Mouse (Mus musculus): ENCODE results near the gene Map1b. TPM values are rescaled to one million over a fixed set of nuclear protein-coding genes. Genes with fewer than 3 reads are reported as not detected.

Map1b gene
- polyA plus RNA-seq, 1 experiment from 2014 or later: 665 TPM

DNA sequence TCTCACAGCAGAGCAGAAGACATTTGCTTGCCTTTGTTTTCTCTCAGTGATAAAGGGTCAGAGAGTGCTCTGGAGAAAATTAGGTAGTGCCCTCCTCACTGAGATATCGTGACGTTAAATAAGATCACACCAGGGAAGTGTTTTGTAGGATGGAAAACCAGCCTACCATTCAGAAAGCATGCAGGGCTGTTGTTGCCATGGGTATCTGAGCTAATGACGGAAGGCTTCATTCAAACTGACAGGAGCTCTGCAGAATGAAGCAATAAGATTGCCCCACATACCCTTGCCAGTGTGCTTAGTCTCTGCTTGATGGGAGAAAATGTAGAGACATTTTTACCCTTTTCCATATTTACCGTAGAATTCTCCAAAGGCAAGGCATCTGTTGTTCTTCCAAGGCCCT, 33.7 kb upstream of the Map1b start:
- 61% methylated on average over 4 of the region's 4 CpGs for WGBS
- H3K4me3 ChIP-seq: no peak overlapping the region
- peaks cover 49% of the 10 kb centered on the region for H3K4me1 ChIP-seq
- no peaks in the 10 kb centered on the region for H3K9me3 ChIP-seq (replicated peaks)
- no peak for DNase-seq (ENCODE audit: low spot score)
- H3K27ac ChIP-seq (replicated peaks): peak overlapping the region; percentile 72
- no peaks in the 10 kb centered on the region for H3K36me3 ChIP-seq
- H3K27me3 ChIP-seq (ENCODE audit: low read depth, poor library complexity, severe bottlenecking): no peaks in the 10 kb centered on the region

DNA sequence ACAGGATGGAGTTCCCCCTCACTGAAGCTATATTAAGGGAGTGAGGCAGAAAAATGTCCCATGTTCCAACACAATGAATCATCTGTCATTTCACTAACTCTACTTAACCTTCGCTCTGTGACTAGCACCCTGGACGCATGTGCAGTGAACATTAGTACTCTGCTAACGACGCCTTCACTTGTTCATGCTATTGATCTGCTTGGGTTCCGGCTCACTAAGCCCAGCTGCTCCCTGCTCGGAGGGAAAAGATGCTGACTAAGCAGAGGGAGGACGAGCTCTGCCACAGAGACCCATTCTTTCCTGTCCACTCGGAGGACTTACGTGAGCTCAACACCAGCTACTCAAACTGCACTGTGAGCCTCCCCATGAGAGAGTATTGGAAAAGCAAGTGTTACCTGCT, 33.2 kb upstream of the Map1b start:
- Histone ChIP-seq H3K4me1 (peaks cover 49% of the 10 kb centered on the region), H3K4me3 (no peak overlapping the region), H3K27ac (replicated peaks) (peak overlapping the region; percentile 72), H3K27me3 (ENCODE audit: low read depth, poor library complexity, severe bottlenecking) (no peaks in the 10 kb centered on the region), H3K9me3 (replicated peaks) (no peaks in the 10 kb centered on the region), H3K36me3 (no peaks in the 10 kb centered on the region)
- 42% methylated on average over 9 of the region's 9 CpGs for WGBS
- peak; percentile 48 for DNase-seq (ENCODE audit: low spot score)

DNA sequence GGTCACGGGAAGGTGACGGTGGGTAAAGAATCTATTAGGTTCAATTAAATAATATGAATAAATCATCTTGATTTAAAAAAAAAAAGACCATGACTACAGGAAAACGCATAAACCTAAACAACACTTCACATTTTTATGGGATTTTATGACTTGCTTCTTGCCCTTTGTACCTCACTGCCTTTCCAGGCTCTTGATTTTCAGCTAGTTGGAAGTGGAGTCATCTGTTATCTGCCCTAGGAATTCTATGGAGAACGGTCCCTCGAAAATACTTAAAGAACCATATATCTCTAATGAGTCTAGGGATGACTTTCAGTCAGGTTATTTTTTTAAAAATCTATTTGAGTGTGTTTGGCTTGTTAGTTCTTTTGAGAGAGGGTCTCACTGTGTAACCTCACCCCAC, 30.5 kb upstream of the Map1b start:
- Histone ChIP-seq H3K4me1 (peaks cover 43% of the 10 kb centered on the region), H3K9me3 (replicated peaks) (no peaks in the 10 kb centered on the region), H3K36me3 (no peaks in the 10 kb centered on the region), H3K27me3 (ENCODE audit: low read depth, poor library complexity, severe bottlenecking) (no peaks in the 10 kb centered on the region), H3K4me3 (no peak overlapping the region), H3K27ac (replicated peaks) (no peak overlapping the region)
- DNase-seq (ENCODE audit: low spot score): no peak
- WGBS: 95% methylated on average over 5 of the region's 5 CpGs

DNA sequence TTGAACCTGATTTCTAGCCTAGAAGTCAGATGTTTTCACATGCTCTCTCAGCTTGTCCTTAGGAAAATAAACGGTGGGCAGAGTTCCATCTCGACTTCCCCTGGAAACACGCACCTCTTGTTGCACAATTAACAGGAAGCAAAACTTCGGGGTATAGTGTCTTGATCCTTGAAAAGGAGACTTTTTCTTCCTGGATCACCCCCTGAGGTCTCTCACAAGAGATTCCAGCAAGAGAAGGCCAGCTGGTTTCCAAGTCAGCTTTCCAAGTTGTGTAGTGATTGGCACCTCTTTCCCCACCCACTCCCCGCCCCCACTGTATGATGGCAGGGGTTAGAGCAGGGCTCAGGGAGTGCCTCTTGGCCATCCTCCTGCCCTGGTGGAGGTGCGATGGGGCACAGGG, 28.9 kb upstream of the Map1b start:
- Histone ChIP-seq H3K36me3 (no peaks in the 10 kb centered on the region), H3K27me3 (ENCODE audit: low read depth, poor library complexity, severe bottlenecking) (no peaks in the 10 kb centered on the region), H3K4me3 (no peak overlapping the region), H3K9me3 (replicated peaks) (no peaks in the 10 kb centered on the region), H3K4me1 (peaks cover 42% of the 10 kb centered on the region), H3K27ac (replicated peaks) (no peak overlapping the region)
- WGBS: 70% methylated on average over 6 of the region's 6 CpGs
- DNase-seq (ENCODE audit: low spot score): no peak

DNA sequence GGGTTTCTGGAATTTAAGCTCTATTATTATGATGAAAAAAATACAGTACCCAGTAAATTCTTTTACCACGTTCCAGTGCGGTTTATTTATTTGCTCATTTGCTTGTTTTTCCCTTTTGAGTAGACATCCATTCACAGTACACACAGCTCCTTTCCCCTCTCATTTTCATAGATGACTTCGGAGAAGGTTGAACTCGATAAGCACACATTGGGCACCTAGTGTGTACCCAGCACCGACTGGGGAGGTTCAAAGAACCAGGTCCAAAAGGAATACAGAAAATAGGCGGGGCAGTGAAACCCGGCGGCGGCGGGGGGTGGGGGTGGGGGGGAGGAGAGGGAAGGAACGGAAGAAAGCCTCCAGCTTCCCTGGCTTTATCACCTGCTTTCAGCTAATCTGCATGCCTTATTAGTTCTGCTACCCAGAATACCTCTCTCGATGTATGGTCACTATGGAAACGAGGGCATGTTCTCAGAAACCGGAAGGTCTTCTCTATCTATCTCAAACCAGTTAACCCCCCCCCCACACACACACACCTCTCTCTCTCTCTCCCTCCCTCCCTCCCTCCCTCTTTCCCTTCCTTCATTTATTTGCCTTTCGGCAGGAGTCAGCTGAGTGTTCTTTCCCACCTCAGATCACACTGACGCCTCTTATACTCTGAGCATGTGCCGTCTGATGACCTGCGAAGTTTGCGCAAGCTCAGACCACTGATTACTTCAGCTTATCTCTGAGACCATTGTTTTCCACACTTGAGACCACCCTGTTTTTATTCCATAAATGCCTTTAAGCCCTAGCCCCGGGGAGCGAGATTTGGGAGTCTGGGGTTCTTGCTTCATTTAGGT, 25.3 kb upstream of the Map1b start:
- DNase-seq (ENCODE audit: low spot score): no peak
- Histone ChIP-seq H3K4me3 (peak overlapping the region; percentile 32; the same call in 1 of the 2 replicates), H3K36me3 (no peaks in the 10 kb centered on the region), H3K27ac (replicated peaks) (peak overlapping the region; percentile 49; the same call in 1 of the 2 replicates), H3K4me1 (peaks cover 28% of the 10 kb centered on the region), H3K9me3 (replicated peaks) (no peaks in the 10 kb centered on the region), H3K27me3 (ENCODE audit: low read depth, poor library complexity, severe bottlenecking) (no peaks in the 10 kb centered on the region)
- WGBS: 37% methylated on average over 21 of the region's 21 CpGs

DNA sequence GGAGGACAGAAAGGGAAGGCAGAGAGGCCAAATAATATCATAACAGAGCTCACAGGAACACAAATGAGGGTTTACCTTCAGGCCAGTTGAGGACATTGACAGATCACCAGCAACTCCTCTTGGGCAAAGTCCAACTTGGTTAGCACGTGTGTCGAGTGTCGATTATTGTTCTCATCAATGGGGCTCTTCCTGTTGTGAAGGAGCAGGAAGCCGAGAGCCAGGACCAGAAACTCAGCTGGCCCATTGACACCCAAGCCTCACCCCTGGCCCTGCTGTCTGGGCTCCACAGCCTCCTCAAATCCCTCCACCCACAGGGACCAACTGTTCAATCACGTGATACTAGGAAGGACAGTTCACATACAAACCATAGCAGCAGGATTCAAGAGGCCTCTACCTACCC, 22.9 kb upstream of the Map1b start:
- DNase-seq (ENCODE audit: low spot score): no peak
- no peaks in the 10 kb centered on the region for H3K9me3 ChIP-seq (replicated peaks)
- no peak overlapping the region for H3K27ac ChIP-seq (replicated peaks)
- WGBS: 87% methylated on average over 5 of the region's 5 CpGs
- H3K4me3 ChIP-seq: no peak overlapping the region
- no peaks in the 10 kb centered on the region for H3K36me3 ChIP-seq
- H3K4me1 ChIP-seq: peaks cover 25% of the 10 kb centered on the region
- no peaks in the 10 kb centered on the region for H3K27me3 ChIP-seq (ENCODE audit: low read depth, poor library complexity, severe bottlenecking)

DNA sequence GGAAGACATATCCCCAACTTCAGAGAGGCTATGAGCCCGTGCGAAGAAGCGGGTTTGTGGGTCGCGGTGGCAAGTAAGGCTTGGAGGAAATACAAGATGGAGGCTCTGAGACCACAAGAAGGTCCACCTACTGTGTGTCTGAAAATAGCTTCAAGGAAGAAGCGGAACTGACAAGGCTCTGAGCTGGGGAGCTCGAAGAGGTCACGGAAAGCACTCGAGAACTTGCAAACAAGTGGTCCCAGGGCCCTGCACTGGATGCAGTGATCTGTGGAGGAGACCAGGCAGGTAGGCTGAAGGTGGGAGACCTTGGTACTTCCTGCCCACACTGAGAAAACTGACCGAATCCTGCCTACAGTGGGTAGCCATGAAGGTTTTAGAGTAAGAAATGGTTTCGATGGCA, 22.5 kb upstream of the Map1b start:
- H3K4me1 ChIP-seq: peaks cover 25% of the 10 kb centered on the region
- H3K36me3 ChIP-seq: no peaks in the 10 kb centered on the region
- DNase-seq (ENCODE audit: low spot score): no peak
- WGBS: 97% methylated on average over 11 of the region's 11 CpGs
- no peaks in the 10 kb centered on the region for H3K9me3 ChIP-seq (replicated peaks)
- no peak overlapping the region for H3K4me3 ChIP-seq
- H3K27ac ChIP-seq (replicated peaks): no peak overlapping the region
- no peaks in the 10 kb centered on the region for H3K27me3 ChIP-seq (ENCODE audit: low read depth, poor library complexity, severe bottlenecking)

DNA sequence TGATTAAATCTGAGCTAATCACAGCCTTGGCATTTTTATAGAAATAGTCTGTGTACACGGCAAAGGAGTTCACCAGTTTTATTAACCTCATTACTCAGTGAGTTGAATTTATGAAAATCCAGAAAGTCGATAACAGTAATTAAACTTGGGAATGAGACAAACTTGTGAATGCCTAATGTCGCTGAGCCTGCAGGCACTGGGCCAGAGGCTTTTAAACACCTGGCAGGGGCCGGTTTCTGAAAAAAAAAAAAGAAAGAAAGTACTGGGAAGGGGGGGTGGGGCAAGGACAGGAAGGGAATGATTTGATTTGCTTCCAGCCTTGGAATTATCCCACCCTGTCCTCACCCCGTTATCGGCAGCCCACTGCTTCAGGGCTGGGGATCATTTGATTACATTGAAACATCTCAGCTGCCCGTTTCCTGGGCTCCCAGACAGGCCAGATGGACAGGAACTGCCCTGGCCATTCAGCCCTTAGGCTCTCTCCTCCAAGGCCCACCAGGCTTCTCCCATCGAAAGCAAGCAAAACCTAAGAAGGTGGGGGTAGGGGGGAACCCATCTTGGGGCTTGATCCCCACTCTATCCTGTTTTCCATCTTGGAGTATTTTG, 21.7 kb upstream of the Map1b start:
- WGBS: 51% methylated on average over 8 of the region's 8 CpGs
- no peak for DNase-seq (ENCODE audit: low spot score)
- no peak overlapping the region; the same call in 1 of the 2 replicates for H3K27ac ChIP-seq (replicated peaks)
- H3K4me3 ChIP-seq: no peak overlapping the region
- H3K27me3 ChIP-seq (ENCODE audit: low read depth, poor library complexity, severe bottlenecking): no peaks in the 10 kb centered on the region
- H3K9me3 ChIP-seq (replicated peaks): no peaks in the 10 kb centered on the region
- no peaks in the 10 kb centered on the region for H3K36me3 ChIP-seq
- peaks cover 25% of the 10 kb centered on the region for H3K4me1 ChIP-seq

DNA sequence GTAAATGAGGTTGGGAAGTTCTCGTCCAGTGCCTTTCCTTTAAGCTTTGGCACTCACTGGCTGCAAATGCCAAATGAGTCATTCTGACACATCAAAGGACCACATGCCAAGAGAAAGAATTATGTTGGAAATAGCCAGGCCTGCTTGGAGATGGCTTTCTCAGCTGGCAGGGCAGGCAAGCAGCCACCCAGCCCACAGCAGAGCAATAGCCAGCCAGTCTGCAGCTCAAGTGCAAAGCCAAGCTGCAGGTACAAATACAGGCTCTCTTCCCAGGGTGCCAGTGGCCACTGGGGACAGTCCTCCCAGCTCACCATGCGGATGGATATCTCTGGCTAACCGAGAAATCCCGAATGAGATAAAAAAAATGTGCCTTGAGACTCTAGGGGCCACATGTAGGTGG, 12.1 kb upstream of the Map1b start:
- 75% methylated on average over 4 of the region's 4 CpGs for WGBS
- H3K4me3 ChIP-seq: no peak overlapping the region
- peaks cover 5% of the 10 kb centered on the region; the same call in 1 of the 2 replicates for H3K4me1 ChIP-seq
- no peaks in the 10 kb centered on the region for H3K36me3 ChIP-seq
- H3K27ac ChIP-seq (replicated peaks): 0 out of 2 replicates have a peak overlapping the region, but pooled peaks have one; percentile 23
- no peak for DNase-seq (ENCODE audit: low spot score)
- no peaks in the 10 kb centered on the region for H3K27me3 ChIP-seq (ENCODE audit: low read depth, poor library complexity, severe bottlenecking)
- no peaks in the 10 kb centered on the region for H3K9me3 ChIP-seq (replicated peaks)

DNA sequence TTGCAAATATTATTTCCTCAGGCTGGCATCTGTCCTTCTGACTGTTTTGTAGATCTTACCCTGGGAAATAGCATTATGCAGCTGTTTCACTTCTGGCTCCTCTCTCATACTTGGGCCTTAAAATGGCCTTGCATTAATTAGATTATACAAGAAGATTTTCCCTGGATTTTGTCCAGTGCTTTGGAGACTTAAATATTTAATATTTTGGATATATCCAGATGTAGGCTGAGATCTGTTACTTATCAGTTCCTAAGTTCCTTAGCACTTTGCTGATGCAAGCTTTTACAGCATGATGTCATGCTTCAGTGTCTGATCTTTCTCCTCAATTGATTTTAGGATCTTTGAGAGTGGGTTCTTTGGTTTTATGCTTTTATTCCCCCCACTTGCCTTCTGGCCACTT, 11.6 kb upstream of the Map1b start:
- Histone ChIP-seq H3K36me3 (no peaks in the 10 kb centered on the region), H3K9me3 (replicated peaks) (no peaks in the 10 kb centered on the region), H3K27ac (replicated peaks) (no peak overlapping the region), H3K4me3 (no peak overlapping the region), H3K27me3 (ENCODE audit: low read depth, poor library complexity, severe bottlenecking) (no peaks in the 10 kb centered on the region), H3K4me1 (peaks cover 5% of the 10 kb centered on the region; the same call in 1 of the 2 replicates)
- no peak for DNase-seq (ENCODE audit: low spot score)

DNA sequence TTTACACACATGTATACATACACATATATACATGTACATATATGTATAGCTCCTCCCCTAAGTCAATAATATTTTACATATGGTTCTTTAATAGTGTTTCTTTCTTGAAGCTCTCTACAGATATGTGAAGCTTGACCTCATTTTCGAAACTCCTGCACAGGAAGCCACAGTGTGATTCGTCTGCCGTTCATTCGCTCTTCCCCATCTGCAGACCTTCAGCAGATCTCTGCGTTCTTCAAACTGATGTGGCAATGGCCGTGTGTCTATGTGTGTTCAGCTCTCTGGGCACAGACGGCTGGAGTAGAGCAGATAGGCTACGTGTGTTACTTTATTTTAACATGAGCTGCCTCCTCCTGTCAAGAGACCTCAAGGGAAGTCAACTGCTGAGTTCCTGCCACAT, 9.2 kb upstream of the Map1b start:
- Histone ChIP-seq H3K36me3 (no peaks in the 10 kb centered on the region), H3K9me3 (replicated peaks) (no peaks in the 10 kb centered on the region), H3K4me1 (peaks cover 5% of the 10 kb centered on the region; the same call in 1 of the 2 replicates), H3K27ac (replicated peaks) (no peak overlapping the region), H3K27me3 (ENCODE audit: low read depth, poor library complexity, severe bottlenecking) (no peaks in the 10 kb centered on the region), H3K4me3 (no peak overlapping the region)
- DNase-seq (ENCODE audit: low spot score): no peak
- WGBS: 86% methylated on average over 8 of the region's 8 CpGs

DNA sequence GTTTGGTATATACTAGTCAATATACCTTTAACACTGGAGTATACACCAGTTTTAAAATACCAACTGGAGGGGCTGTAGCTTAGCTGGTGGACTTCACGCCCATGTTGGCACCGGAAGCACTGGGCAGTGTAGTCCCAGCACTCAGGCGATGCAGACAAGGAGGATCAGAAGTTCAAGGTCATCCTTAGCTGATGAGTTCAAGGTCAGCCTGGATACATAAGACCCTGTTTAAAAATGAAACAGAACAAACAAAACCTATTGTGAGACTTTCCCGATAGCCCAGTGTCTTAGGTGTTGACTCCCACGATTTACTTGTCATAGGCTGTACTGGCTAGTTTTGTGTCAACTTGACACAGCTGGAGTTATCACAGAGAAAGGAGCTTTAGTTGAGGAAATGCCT, 1.5 kb upstream of the Map1b start:
- WGBS: 94% methylated on average over 5 of the region's 5 CpGs

DNA sequence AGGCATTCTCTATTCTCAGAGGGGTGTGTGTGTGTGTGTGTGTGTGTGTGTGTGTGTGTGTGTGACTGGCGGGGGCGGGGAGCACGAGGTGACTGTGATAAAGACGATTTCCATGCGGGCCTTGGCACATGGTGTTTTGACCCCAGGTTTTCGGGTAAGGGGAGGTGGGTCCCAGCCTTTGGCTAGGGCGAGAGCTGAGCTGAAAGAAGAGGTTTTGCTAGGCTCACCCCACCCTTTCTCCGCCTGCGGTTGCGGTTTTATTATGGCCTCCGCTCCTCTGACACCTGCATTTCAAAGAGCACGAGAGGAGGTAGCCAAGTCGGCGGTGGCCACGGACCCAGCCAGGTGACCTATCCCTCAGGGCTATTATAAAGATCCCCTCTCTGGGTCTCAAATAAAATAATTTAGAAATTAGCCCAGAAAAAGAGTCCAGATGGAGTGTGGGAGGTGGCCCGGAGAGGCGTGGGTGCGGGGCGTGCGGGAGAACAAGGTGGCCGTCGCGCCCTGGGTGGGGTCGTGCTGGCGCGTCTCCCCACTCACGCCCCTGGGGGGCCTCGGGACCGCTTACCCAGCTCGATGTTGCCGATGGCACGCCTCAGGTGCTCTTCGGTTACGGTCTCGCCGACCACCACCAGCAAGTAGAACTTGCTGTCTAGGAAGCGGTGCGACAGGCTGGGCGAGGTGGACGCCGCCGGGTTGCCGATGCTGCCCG, 448 bp downstream of the Map1b start:
- Histone ChIP-seq H3K27me3 (ENCODE audit: low read depth, poor library complexity, severe bottlenecking) (no peaks in the 10 kb centered on the region), H3K27ac (replicated peaks) (peak overlapping the region; percentile 96), H3K4me3 (peak overlapping the region; percentile 88), H3K9me3 (replicated peaks) (no peaks in the 10 kb centered on the region), H3K36me3 (peaks cover 14% of the 10 kb centered on the region), H3K4me1 (peaks cover 54% of the 10 kb centered on the region)
- WGBS: under 1% methylated on average over 44 of the region's 44 CpGs
- no peak for DNase-seq (ENCODE audit: low spot score)

More for the DNA sequence above, 1.5 kb upstream of the Map1b start:
- no peak for DNase-seq (ENCODE audit: low spot score)
- Histone ChIP-seq H3K27me3 (ENCODE audit: low read depth, poor library complexity, severe bottlenecking) (no peaks in the 10 kb centered on the region), H3K9me3 (replicated peaks) (no peaks in the 10 kb centered on the region), H3K4me1 (peaks cover 35% of the 10 kb centered on the region), H3K36me3 (no peaks in the 10 kb centered on the region; the same call in 1 of the 2 replicates), H3K4me3 (no peak overlapping the region), H3K27ac (replicated peaks) (no peak overlapping the region)

Data from midbrain, embryonic 10.5 days (tissue).